Mouse (Mus musculus) midbrain, postnatal 0 days (tissue): ENCODE measurements around the gene Smyd4. TPM values are rescaled to one million over a fixed set of nuclear protein-coding genes. Genes with fewer than 3 reads are reported as not detected.
"Not testable (repeated sequence)": the region's sequence is repeated elsewhere in the genome, so short reads cannot be mapped to it uniquely, and the experiment has no call there.

Experiments used
- ATAC-seq: fragments of 200-750 bp; cut with Nextera tagmentation; 2 replicates; pipeline ENCODE4 v1.8.0; 2017; ENCODE audit warnings: moderate number of reproducible peaks, mild to moderate bottlenecking, moderate TSS enrichment, moderate library complexity; ENCODE audit not compliant: low FRiP score
- DNase-seq: peaks from one replicate; pipeline ENCODE4 v3.0.0-alpha.2; 2015; ENCODE audit warnings: low spot score
- H3K27ac ChIP-seq: fragments of 300-500 bp; sonication (generic); 2 replicates; pipeline ENCODE4 v1.5.1; 2014; ENCODE audit warnings: low read depth, mild to moderate bottlenecking, low read length, mixed read lengths
- H3K27me3 ChIP-seq: fragments of 300-500 bp; sonication (generic); 2 replicates; pipeline ENCODE4 v1.6.1; 2014; ENCODE audit warnings: low read length, control low read depth, mixed read lengths; ENCODE audit not compliant: insufficient read depth
- H3K36me3 ChIP-seq: fragments of 300-500 bp; sonication (generic); 2 replicates; pipeline ENCODE4 v1.6.1; 2014; ENCODE audit warnings: low read length, control low read depth, mixed read lengths; ENCODE audit not compliant: insufficient read depth
- H3K4me1 ChIP-seq: fragments of 300-500 bp; sonication (generic); 2 replicates; pipeline ENCODE4 v1.6.1; 2014; ENCODE audit warnings: mild to moderate bottlenecking, control low read depth, antibody characterized with exemption, low read length, mixed read lengths; ENCODE audit not compliant: insufficient read depth
- H3K4me2 ChIP-seq: fragments of 300-500 bp; sonication (generic); 2 replicates; pipeline ENCODE4 v1.6.1; 2014; ENCODE audit warnings: low read depth, mild to moderate bottlenecking, low read length, mixed read lengths; ENCODE audit not compliant: poor library complexity, severe bottlenecking
- H3K4me3 ChIP-seq: fragments of 300-500 bp; sonication (generic); 2 replicates; pipeline ENCODE4 v1.5.1; 2014; ENCODE audit warnings: low read depth, mild to moderate bottlenecking, low read length, moderate library complexity
- H3K9ac ChIP-seq: fragments of 300-500 bp; sonication (generic); replicated peaks from 2 replicates; pipeline ENCODE4 v1.6.1; 2014; ENCODE audit warnings: mild to moderate bottlenecking, low read length, moderate library complexity, mixed read lengths; ENCODE audit not compliant: poor library complexity, severe bottlenecking
- H3K9me3 ChIP-seq: fragments of 300-500 bp; sonication (generic); 2 replicates; pipeline ENCODE4 v1.6.1; 2016; ENCODE audit warnings: low read length, control low read depth
- CTCF ChIP-seq: IDR thresholded peaks from 2 replicates; pipeline ENCODE4 v1.5.1; 2016; ENCODE audit warnings: antibody characterized with exemption, mild to moderate bottlenecking
- WGBS: fragments of 180-500 bp; shearing (Covaris S2); extraction: QIAGEN DNeasy Blood & Tissue Kit; methylation state at CpG from one replicate; pipeline ENCODE4 v1.1.7; 2014; 5-methylcytosine and 5-hydroxymethylcytosine counted together
- polyA plus RNA-seq: library from polyadenylated mRNA; unstranded; fragments of >200 nt; fragmentation: Nextera tagmentation; extraction: Ambion mirVana; gene quantifications from 2 replicates; pipeline ENCODE4 v1.2.1, GENCODE M21; 2015
- total RNA-seq: library from RNA; depleted of rRNA; stranded (reverse); fragments of >200 nt; gene quantifications from 2 replicates; pipeline ENCODE4 v1.2.3, GENCODE M21; 2014

Gene Smyd4
- total and polyA plus RNA-seq, 2 experiments from 2014 or later = 16.7 to 16.8 TPM

DNA sequence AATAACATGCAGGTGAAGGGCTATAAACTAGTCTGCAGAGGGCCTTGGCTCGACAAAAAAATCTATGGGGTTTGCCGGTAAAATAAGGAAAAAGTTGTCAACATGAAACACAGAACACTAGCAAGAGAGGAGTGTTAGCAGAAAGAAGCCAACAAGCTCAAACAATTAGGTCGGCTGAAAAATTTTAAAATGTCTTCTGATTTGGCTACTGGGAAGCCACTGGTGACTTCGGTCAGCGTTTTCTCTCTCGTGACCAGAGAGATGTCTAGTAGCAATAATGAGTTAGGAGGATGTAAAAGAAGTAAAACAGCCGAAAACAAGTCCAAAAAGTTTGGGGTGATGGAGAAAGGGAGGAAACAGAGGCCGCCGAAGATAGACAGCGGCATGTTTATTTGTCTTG lies 637 bp upstream of the Smyd4 start:
- no peak for TF ChIP-seq CTCF
- peak overlapping the region; percentile 69 for H3K9ac ChIP-seq
- H3K27me3 ChIP-seq = no peaks in the 10 kb centered on the region
- ATAC-seq (no peak), DNase-seq (no peak)
- H3K4me2 ChIP-seq = peak overlapping the region; percentile 65
- H3K9me3 ChIP-seq = no peaks in the 10 kb centered on the region
- no peaks in the 10 kb centered on the region for H3K36me3 ChIP-seq
- 2% methylated on average over 10 of the region's 10 CpGs for WGBS
- no peaks in the 10 kb centered on the region for H3K4me1 ChIP-seq
- H3K27ac ChIP-seq = no peak overlapping the region
- peak overlapping the region; percentile 78 for H3K4me3 ChIP-seq

DNA sequence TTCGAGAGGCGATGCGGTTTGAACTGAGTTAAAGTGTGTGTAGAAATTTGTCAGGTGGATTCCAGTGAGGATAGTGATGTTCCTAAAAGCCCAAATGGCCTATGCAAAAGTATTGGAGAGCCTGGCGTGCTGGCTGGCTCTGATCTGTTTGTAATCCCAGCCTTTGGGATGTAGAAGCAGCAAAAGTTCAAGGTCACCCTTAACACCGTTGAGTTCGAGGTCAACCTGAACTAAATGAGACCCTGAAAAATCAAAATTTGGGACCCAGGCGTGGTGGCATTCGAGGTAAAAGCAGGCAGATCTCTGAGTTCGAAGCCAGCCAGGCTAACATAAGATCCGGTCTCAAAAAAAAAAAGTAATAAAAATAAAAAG lies 643 bp downstream of the Smyd4 start:
- no peak overlapping the region for H3K27ac ChIP-seq
- DNase-seq = no peak
- peak overlapping the region; percentile 53 for H3K9ac ChIP-seq
- 0 out of 2 replicates have a peak, but pooled peaks have one; percentile 4 for ATAC-seq
- peak overlapping the region; percentile 65 for H3K4me2 ChIP-seq
- no peaks in the 10 kb centered on the region for H3K9me3 ChIP-seq
- no peak for TF ChIP-seq CTCF
- WGBS = 51% methylated on average over 10 of the region's 10 CpGs
- H3K4me1 ChIP-seq = no peaks in the 10 kb centered on the region
- no peaks in the 10 kb centered on the region for H3K36me3 ChIP-seq
- peak overlapping the region; percentile 78 for H3K4me3 ChIP-seq
- no peaks in the 10 kb centered on the region for H3K27me3 ChIP-seq

DNA sequence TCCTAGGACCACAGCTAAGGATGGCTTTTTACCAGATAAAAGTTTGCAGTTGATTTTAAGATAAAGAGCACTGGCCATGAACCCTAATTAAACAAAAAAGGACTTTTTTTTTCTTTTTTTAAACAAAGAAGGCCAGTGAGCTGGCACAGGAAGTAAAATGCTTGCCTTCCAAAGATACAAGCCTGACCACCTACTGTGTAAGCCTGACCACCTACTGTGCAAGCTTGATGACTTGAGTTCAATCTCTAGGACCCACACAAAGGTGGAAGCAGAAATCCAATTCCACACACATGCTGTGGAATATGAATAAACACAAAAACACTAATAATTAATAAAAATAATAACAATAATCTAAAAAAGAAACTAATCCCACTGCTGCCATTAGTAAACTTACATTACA lies 3.0 kb downstream of the Smyd4 start:
- Histone ChIP-seq H3K9ac (no peak overlapping the region), H3K27me3 (no peaks in the 10 kb centered on the region), H3K27ac (no peak overlapping the region), H3K36me3 (peaks cover 6% of the 10 kb centered on the region; the same call in 1 of the 2 replicates), H3K9me3 (no peaks in the 10 kb centered on the region), H3K4me3 (no peak overlapping the region), H3K4me2 (no peak overlapping the region), H3K4me1 (no peaks in the 10 kb centered on the region)
- TF ChIP-seq CTCF = no peak
- DNase-seq (no peak), ATAC-seq (no peak)

DNA sequence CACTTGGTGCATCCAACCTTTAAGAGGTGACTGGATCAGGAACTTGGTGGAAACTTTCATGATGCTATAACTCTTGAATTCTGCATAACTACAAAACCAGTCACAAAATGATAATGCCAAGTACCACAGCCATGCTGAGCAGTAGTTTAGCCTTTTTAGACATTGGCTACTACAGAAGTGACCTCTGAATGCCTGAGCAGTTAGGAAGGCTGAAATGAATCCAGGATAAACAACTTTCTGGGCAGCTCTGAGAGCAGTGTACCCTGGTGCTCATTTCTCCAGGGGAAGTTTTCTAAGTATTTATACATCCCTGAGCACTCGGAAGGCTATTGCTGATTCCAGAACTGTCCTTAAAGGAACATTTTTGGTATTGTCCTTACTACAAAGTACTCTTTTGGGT lies 7.2 kb downstream of the Smyd4 start:
- Histone ChIP-seq H3K27ac (no peak overlapping the region), H3K27me3 (no peaks in the 10 kb centered on the region), H3K4me1 (no peaks in the 10 kb centered on the region), H3K4me3 (no peak overlapping the region), H3K9me3 (no peaks in the 10 kb centered on the region), H3K9ac (no peak overlapping the region), H3K36me3 (peaks cover 6% of the 10 kb centered on the region; the same call in 1 of the 2 replicates), H3K4me2 (no peak overlapping the region)
- ATAC-seq (no peak), DNase-seq (no peak)
- TF ChIP-seq CTCF = no peak
- WGBS = 93% methylated on average over 1 of the region's 1 CpGs

DNA sequence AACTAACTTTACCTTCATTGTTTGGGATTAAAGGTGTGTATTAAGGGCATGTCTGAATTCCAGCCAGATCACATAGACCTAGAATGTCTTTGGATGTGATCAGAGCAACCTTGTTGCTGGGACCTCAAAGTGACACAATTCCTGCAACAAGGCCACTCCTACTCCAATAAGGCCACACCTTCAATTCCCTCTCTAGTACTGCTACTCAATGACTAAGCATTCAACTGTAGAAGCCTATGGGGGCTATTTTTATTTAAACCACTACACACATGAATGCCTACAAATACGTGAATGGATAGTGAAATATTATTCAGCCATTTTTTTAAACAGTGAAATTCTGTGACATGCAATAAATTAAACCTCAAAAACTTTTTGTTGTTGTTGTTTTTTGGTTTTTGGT lies 28.9 kb downstream of the Smyd4 start:
- TF ChIP-seq CTCF = no peak
- Histone ChIP-seq H3K4me1 (no peaks in the 10 kb centered on the region), H3K27me3 (no peaks in the 10 kb centered on the region), H3K27ac (no peak overlapping the region), H3K4me2 (no peak overlapping the region), H3K9me3 (no peaks in the 10 kb centered on the region), H3K4me3 (no peak overlapping the region), H3K36me3 (no peaks in the 10 kb centered on the region), H3K9ac (no peak overlapping the region)
- no peak for ATAC-seq
- no peak for DNase-seq
- 91% methylated on average over 1 of the region's 1 CpGs for WGBS

DNA sequence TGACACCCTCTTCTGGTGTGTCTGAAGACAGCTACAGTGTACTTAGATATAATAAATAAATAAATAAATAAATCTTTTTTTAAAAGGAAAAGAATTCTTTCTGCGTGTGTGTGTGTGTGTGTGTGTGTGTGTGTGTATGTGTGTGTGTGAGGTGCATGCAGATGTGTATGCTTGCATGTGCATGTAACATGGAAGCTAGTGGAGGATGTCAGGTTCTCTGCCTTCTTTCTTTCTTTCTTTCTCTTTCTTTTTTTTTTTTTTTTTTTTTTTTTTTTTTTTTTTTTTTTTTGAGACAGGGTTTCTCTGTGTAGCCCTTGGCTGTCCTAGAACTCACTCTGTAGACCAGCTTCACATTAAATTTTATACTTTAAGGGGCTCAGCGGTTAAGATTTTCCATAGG lies 30.6 kb downstream of the Smyd4 start:
- WGBS = 95% methylated on average over 2 of the region's 2 CpGs
- H3K9ac ChIP-seq, H3K36me3 ChIP-seq, H3K4me3 ChIP-seq, DNase-seq, H3K27ac ChIP-seq, H3K4me2 ChIP-seq, H3K9me3 ChIP-seq, ATAC-seq, H3K4me1 ChIP-seq, H3K27me3 ChIP-seq: not testable (repeated sequence)

DNA sequence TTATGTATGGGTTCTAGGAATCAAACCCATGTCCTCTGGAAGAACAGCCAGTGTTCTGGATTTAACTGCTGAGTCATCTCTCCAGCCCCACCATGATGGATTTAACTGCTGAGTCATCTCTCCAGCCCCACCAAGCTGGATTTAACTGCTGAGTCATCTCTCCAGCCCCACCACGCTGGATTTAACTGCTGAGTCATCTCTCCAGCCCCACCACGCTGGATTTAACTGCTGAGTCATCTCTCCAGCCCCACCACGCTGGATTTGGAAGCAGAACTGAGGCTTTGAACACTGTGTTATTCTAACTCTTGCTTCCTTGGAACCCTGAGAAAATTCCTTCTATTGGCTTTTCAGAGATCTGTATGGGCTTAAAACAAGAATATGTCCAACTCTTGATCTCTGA lies 35.3 kb downstream of the Smyd4 start:
- 50% methylated on average over 3 of the region's 3 CpGs for WGBS
- not testable (repeated sequence) for H3K4me1 ChIP-seq, H3K9ac ChIP-seq, DNase-seq, H3K36me3 ChIP-seq, H3K4me3 ChIP-seq, H3K4me2 ChIP-seq, H3K27ac ChIP-seq, H3K9me3 ChIP-seq, H3K27me3 ChIP-seq, ATAC-seq
